Mouse (Mus musculus): Measurements from ENCODE around the gene Tsc22d2. TPM values are rescaled to one million over a fixed set of nuclear protein-coding genes. Genes with fewer than 3 reads are reported as not detected.

Tsc22d2 gene
- polyA plus RNA-seq, 1 experiment = 15.5 TPM

DNA sequence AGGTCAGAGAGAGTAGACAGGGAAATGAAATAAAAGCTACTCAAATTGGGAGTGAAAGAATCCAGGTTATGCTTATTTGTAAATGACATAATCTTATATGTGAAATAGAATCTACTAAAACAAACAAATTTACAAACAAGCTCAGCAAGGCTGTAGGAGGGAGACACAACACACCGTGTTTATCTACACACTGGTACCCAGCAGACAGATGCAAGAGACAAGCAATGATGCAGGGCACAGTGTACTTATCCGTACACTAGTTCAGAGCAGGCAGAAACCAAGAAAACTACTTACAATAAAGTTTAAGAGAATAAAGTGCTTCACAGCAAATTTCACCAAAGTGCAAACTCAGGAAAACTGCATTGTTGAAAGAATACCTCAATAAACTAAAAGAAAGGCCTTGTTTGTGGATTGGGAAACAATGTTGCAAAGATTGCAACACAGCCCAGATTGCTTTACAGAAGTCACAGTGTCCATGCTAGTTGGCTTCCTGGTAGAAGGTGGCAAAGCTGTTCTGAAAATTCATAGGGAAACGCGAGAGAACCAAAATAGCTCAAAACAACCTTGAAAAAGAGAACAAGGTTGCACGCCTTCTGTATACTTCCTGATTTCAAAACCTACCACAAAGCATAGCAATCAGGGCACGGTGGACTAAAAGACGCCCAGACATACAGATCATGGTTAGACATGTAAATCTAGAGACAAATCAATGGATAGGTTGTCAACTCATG lies 93.7 kb downstream of the Tsc22d2 start:
- TF ChIP-seq POLR2A (IDR thresholded peaks at IDR 0.05; ENCODE audit: borderline replicate concordance, extremely low read depth, low read depth, low read length) (no peak), CTCF (IDR thresholded peaks at IDR 0.05; ENCODE audit: insufficient read depth, low read length) (no peak)
- no peak overlapping the region for H3K4me3 ChIP-seq (replicated peaks; ENCODE audit: extremely low read depth, low read depth, low read length)
- 64% methylated on average over 7 of the region's 7 CpGs for WGBS
- no peak for DNase-seq
- no peaks in the 10 kb centered on the region for H3K4me1 ChIP-seq (ENCODE audit: control insufficient read depth, insufficient read depth, low read length)

DNA sequence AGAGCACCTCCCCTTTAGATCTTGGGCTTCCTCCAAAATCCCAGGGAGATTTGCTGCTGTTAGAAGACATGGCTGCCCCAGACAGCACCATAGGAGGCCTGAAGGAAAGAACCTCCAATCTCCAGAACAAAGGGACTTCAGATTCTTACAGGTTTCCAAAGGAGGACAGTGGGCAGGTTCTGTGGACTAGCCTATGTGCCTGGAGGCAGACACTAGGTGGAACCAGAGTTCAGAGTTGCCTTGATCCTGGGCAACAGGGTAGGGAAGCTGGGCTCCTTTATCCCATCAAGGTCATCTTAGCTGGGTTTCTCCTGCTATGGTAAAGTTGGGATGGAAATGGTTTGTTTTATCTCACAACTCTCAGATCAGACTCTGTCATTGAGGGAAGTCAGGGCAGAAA lies 97.1 kb downstream of the Tsc22d2 start:
- Histone ChIP-seq H3K4me1 (ENCODE audit: control insufficient read depth, insufficient read depth, low read length) (no peaks in the 10 kb centered on the region), H3K4me3 (replicated peaks; ENCODE audit: extremely low read depth, low read depth, low read length) (no peak overlapping the region)
- TF ChIP-seq CTCF (IDR thresholded peaks at IDR 0.05; ENCODE audit: insufficient read depth, low read length) (peak; percentile 68), POLR2A (IDR thresholded peaks at IDR 0.05; ENCODE audit: borderline replicate concordance, extremely low read depth, low read depth, low read length) (no peak)
- no peak for DNase-seq

DNA sequence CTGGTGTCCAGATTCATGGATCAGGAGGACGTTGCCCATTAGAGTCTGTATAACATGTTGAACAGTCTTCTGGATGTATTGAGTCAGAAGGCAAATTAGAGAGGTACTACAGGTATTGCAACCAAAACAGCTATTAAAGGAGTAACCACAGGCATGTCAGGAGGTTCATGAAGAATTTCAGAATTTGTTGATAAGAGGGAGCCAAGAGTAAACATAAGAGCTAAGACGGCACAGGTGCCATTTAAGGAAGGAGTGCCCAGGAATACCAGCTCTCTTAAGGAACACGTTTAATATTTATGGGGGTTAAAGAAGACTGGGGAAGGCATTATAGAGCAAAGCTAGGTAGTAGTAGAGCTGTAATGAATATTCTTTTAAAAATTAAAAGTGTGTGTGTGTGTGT lies 98.2 kb downstream of the Tsc22d2 start:
- H3K4me3 ChIP-seq (replicated peaks; ENCODE audit: extremely low read depth, low read depth, low read length) = no peak overlapping the region
- 0 out of 2 replicates have a peak, but pooled peaks cover 2% of the 10 kb centered on the region for H3K4me1 ChIP-seq (ENCODE audit: control insufficient read depth, insufficient read depth, low read length)
- TF ChIP-seq CTCF (IDR thresholded peaks at IDR 0.05; ENCODE audit: insufficient read depth, low read length) (no peak), POLR2A (IDR thresholded peaks at IDR 0.05; ENCODE audit: borderline replicate concordance, extremely low read depth, low read depth, low read length) (no peak)
- DNase-seq = no peak
- 47% methylated on average over 3 of the region's 3 CpGs for WGBS

DNA sequence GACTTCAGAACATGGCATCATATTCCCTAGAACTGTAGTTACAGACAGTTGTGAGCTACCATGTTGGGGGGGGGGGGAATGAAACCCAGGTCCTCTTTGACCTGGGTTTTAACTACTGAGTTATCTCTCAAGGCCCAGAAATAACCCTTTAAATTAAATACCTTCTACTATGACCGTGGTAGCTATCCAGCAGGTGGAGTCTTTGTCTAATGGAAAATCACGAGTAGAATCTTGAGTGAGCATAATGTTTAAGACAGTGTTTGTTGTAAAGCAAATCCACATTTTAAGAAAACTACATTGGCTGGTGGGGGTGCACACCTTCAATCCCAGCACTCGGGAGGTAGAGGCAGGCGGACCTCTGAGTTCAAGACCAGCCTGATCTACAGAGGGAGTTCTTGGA lies 99.0 kb downstream of the Tsc22d2 start:
- TF ChIP-seq CTCF (IDR thresholded peaks at IDR 0.05; ENCODE audit: insufficient read depth, low read length) = no peak
- TF ChIP-seq POLR2A (IDR thresholded peaks at IDR 0.05; ENCODE audit: borderline replicate concordance, extremely low read depth, low read depth, low read length) = no peak
- no peak for DNase-seq
- H3K4me1 ChIP-seq (ENCODE audit: control insufficient read depth, insufficient read depth, low read length) = peaks cover 4% of the 10 kb centered on the region; the same call in 1 of the 2 replicates
- 75% methylated on average over 4 of the region's 4 CpGs for WGBS
- no peak overlapping the region for H3K4me3 ChIP-seq (replicated peaks; ENCODE audit: extremely low read depth, low read depth, low read length)

DNA sequence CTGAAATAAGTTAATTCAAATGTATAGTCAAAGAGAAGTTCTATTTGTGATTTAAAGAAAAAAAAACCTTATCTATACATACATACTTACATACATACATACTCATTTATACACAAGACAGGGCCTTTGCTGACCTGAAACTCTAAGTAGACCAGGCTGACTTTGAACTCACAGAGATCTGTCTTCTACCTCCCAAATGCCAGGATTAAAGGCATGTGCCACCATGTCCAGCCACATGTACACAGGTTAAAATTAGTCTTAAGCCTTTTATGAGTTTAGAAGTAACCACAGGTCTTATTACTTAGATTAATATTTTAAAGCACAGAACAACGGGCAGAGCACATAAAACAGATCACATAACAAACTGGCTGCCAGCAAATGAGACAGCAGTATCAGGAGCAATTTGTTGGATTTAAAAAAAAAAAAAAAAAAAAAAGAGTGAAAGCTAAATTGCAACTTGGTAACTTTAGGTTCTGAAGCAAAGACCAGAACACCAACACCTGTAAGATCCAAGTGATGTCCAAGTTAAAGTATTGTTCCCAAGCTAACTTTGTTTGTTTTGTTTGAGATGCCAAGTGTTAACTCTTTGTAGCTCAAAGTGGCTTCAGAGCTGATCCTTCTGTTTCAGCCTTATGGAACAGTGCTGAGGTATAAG lies 101.6 kb downstream of the Tsc22d2 start:
- TF ChIP-seq CTCF (IDR thresholded peaks at IDR 0.05; ENCODE audit: insufficient read depth, low read length) (no peak), POLR2A (IDR thresholded peaks at IDR 0.05; ENCODE audit: borderline replicate concordance, extremely low read depth, low read depth, low read length) (no peak)
- WGBS = 48% methylated on average over 1 of the region's 1 CpGs
- peaks cover 4% of the 10 kb centered on the region; the same call in 1 of the 2 replicates for H3K4me1 ChIP-seq (ENCODE audit: control insufficient read depth, insufficient read depth, low read length)
- no peak for DNase-seq
- no peak overlapping the region for H3K4me3 ChIP-seq (replicated peaks; ENCODE audit: extremely low read depth, low read depth, low read length)

Other genes starting within 250 kb of the Tsc22d2 start
- gene Eif2a, start 111.1 kb downstream of the Tsc22d2 start, polyA plus RNA-seq (2012; rRNA removed) = 3.8 and 9.9 TPM in 2 replicates
- gene Serp1, start 111.2 kb downstream of the Tsc22d2 start, polyA plus RNA-seq (2012; rRNA removed) = 35.6 and 45.1 TPM in 2 replicates
- 31.5 and 44.6 TPM in 2 replicates for gene Selenot, start 161.9 kb downstream of the Tsc22d2 start, polyA plus RNA-seq (2012; rRNA removed)
- 0.09 TPM in 1 of 2 replicates, not detected in the other for gene Erich6, start 222.5 kb downstream of the Tsc22d2 start, polyA plus RNA-seq (2012; rRNA removed)